Mouse (Mus musculus) liver, embryonic 14.5 days (tissue): ENCODE data around the gene Cyren. TPM values are rescaled to one million over a fixed set of nuclear protein-coding genes. Genes with fewer than 3 reads are reported as not detected.

Experiments
- ATAC-seq: fragments of 200-750 bp; cut with Nextera tagmentation; 2 replicates; pipeline ENCODE4 v1.8.0; 2017; ENCODE audit warnings: moderate number of reproducible peaks, mild to moderate bottlenecking, moderate library complexity; ENCODE audit not compliant: insufficient read depth
- DNase-seq, 3 experiments: peaks; one replicate each; pipeline ENCODE4 v3.0.0-alpha.2; 2012 to 2013; ENCODE audit warnings: low read depth in 3 of 3, low spot score in 3 of 3
- H3K27ac ChIP-seq: fragments of 300-500 bp; sonication (generic); 2 replicates; pipeline ENCODE4 v1.5.1; 2014; ENCODE audit warnings: moderate library complexity, mild to moderate bottlenecking, control low read depth, inconsistent platforms
- H3K27me3 ChIP-seq: fragments of 300-500 bp; sonication (generic); 2 replicates; pipeline ENCODE4 v1.6.1; 2014; ENCODE audit warnings: mild to moderate bottlenecking, low read length, moderate library complexity; ENCODE audit not compliant: control insufficient read depth, insufficient read depth
- H3K36me3 ChIP-seq: fragments of 300-500 bp; sonication (generic); replicated peaks from 2 replicates; pipeline ENCODE4 v1.6.1; 2014; ENCODE audit warnings: low read depth; ENCODE audit not compliant: control insufficient read depth, insufficient read depth
- H3K4me1 ChIP-seq, 2 experiments: fragments of 200-500 bp in 1 of 2; fragments of 300-500 bp in 1 of 2; sonication (generic) in 1 of 2; replicated peaks; 2 replicates each; pipeline ENCODE4 v1.6.1; 2012 to 2014; ENCODE audit warnings: antibody characterized with exemption in 1 of 2, inconsistent platforms in 1 of 2, low read length in 1 of 2; ENCODE audit not compliant: control insufficient read depth in 2 of 2, insufficient read depth in 2 of 2
- H3K4me2 ChIP-seq: fragments of 300-500 bp; sonication (generic); 2 replicates; pipeline ENCODE4 v1.6.1; 2014; ENCODE audit warnings: low read depth, mild to moderate bottlenecking, control low read depth, moderate library complexity
- H3K4me3 ChIP-seq, 2 experiments: fragments of 200-500 bp in 1 of 2; fragments of 300-500 bp in 1 of 2; sonication (generic) in 1 of 2; 2 replicates each; pipeline ENCODE4 v1.5.1; 2012 to 2014; ENCODE audit warnings: low read depth in 2 of 2, low read length in 2 of 2, mild to moderate bottlenecking in 2 of 2, control low read depth in 1 of 2, inconsistent platforms in 1 of 2, moderate library complexity in 1 of 2; ENCODE audit not compliant: insufficient read depth in 1 of 2
- H3K9ac ChIP-seq: fragments of 300-500 bp; sonication (generic); replicated peaks from 2 replicates; pipeline ENCODE4 v1.6.1; 2014; ENCODE audit warnings: mild to moderate bottlenecking, control low read depth, moderate library complexity
- H3K9me3 ChIP-seq: fragments of 300-500 bp; sonication (generic); 2 replicates; pipeline ENCODE4 v1.6.1; 2016; ENCODE audit warnings: low read length, mixed read lengths; ENCODE audit not compliant: control insufficient read depth
- CTCF ChIP-seq: IDR thresholded peaks from 2 replicates; pipeline ENCODE4 v1.5.1; 2016; ENCODE audit warnings: antibody characterized with exemption, low read depth, control low read depth
- EP300 ChIP-seq: IDR thresholded peaks from 2 replicates; pipeline ENCODE4 v1.6.1; 2016; ENCODE audit warnings: antibody characterized with exemption, low read depth
- WGBS: fragments of 180-500 bp; shearing (Covaris S2); extraction: QIAGEN DNeasy Blood & Tissue Kit; methylation state at CpG from one replicate; pipeline ENCODE4 v1.1.7; 2014; ENCODE audit not compliant: insufficient replicate concordance; 5-methylcytosine and 5-hydroxymethylcytosine counted together
- polyA plus RNA-seq, 2 experiments: library from polyadenylated mRNA; depleted of rRNA in 1 of 2; stranded (reverse) in 1 of 2; unstranded in 1 of 2; fragments of >200 nt; fragmentation: Nextera tagmentation in 1 of 2; extraction: Ambion mirVana in 1 of 2; gene quantifications; 2 replicates each; pipeline versions ENCODE4 v1.2.1 to v1.2.3; 2012 to 2014

Cyren gene
- polyA plus RNA-seq, 2 experiments = 4.2 to 7.2 TPM

DNA sequence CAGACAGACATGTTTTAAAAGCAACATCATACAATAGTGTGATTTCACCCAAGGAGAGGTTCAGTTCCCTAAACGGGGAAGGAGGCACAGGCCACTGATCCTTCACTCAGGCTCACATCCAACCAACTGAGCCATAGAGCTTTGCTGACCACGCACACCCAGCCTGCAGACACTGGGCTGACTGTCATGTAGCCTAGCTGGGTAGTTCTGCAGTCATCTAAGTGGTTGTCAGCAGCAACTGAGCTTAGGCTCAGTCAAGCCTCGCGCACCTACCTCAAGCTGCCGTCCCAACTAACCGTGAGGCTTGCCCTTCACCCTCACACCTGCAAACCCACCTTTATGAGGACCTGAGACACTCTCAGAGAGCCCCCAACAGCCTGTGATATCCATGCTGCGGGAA, 5.9 kb downstream of the Cyren start:
- ATAC-seq = no peak

DNA sequence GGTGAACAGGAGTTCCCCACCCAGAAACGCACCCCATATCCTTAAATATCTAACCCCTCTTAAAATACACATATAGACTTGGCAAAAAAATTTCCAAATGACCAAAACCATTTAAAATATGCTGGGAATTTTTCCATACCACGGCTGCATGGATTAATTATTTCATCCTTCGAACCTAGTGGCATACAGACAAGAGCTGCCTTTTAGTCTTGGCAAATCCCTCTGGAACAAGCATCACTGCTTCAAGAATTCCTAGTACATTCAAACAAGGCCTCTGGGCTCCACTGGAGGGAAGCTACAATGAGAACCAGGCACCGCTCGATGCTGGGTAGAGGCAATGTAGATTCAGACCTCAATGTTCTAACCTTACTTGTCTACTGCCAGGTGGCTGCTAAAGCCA, 7.1 kb downstream of the Cyren start:
- Histone ChIP-seq H3K9me3 (no peaks in the 10 kb centered on the region), H3K27me3 (no peaks in the 10 kb centered on the region), H3K9ac (no peak overlapping the region), H3K36me3 (no peaks in the 10 kb centered on the region; the same call in 1 of the 2 replicates), H3K4me3 (no peak overlapping the region), H3K27ac (no peak overlapping the region; the same call in 1 of the 2 replicates), H3K4me2 (no peak overlapping the region), H3K4me1 (peaks cover 48 to 59% of the 10 kb centered on the region in 2 experiments)
- no peak for ATAC-seq
- TF ChIP-seq CTCF = no peak
- TF ChIP-seq EP300 = no peak
- WGBS = 66% methylated on average over 5 of the region's 5 CpGs
- no peak for DNase-seq

More for the DNA sequence above, 5.9 kb downstream of the Cyren start:
- H3K9ac ChIP-seq = no peak overlapping the region
- H3K27me3 ChIP-seq = no peaks in the 10 kb centered on the region
- DNase-seq = no peak
- peak overlapping the region; percentile 34; the same call in 1 of the 2 replicates for H3K27ac ChIP-seq
- H3K4me2 ChIP-seq = no peak overlapping the region
- WGBS = 78% methylated on average over 7 of the region's 7 CpGs
- H3K36me3 ChIP-seq = no peaks in the 10 kb centered on the region; the same call in 1 of the 2 replicates
- TF ChIP-seq EP300 = no peak
- no peak for TF ChIP-seq CTCF
- no peaks in the 10 kb centered on the region for H3K9me3 ChIP-seq
- H3K4me3 ChIP-seq = no peak overlapping the region
- H3K4me1 ChIP-seq = peaks cover 55 to 64% of the 10 kb centered on the region in 2 experiments

DNA sequence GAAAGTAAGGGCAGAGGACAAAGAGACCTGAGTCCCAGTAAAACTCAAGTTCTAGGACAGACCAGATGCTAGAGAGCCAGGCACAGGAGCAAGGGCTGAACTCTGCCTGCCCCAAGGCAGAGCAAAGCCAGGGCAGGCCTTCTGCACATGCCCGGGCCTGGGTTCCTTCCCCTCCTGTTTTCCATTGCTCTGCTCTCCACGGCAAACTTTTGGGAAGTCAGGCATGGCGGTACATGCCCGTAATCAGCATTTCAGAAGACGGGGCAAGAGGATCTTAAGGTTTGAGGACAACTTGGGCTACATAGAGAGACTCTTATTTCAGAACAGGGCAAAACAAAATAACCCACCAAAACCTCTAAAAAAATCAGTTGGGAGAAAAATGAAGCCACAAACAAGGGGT, 7.7 kb downstream of the Cyren start:
- H3K36me3 ChIP-seq = no peaks in the 10 kb centered on the region; the same call in 1 of the 2 replicates
- TF ChIP-seq EP300 (no peak), CTCF (no peak)
- peak overlapping the region; percentile 80 for H3K27ac ChIP-seq
- DNase-seq = no peak
- peak overlapping the region; percentile 14 for H3K9ac ChIP-seq
- H3K4me1 ChIP-seq = peaks cover 48 to 59% of the 10 kb centered on the region in 2 experiments
- no peaks in the 10 kb centered on the region for H3K9me3 ChIP-seq
- no peak for ATAC-seq
- H3K4me2 ChIP-seq = peak overlapping the region; percentile 58
- no peaks in the 10 kb centered on the region for H3K27me3 ChIP-seq
- no peak overlapping the region for H3K4me3 ChIP-seq
- WGBS = 50% methylated on average over 5 of the region's 5 CpGs

DNA sequence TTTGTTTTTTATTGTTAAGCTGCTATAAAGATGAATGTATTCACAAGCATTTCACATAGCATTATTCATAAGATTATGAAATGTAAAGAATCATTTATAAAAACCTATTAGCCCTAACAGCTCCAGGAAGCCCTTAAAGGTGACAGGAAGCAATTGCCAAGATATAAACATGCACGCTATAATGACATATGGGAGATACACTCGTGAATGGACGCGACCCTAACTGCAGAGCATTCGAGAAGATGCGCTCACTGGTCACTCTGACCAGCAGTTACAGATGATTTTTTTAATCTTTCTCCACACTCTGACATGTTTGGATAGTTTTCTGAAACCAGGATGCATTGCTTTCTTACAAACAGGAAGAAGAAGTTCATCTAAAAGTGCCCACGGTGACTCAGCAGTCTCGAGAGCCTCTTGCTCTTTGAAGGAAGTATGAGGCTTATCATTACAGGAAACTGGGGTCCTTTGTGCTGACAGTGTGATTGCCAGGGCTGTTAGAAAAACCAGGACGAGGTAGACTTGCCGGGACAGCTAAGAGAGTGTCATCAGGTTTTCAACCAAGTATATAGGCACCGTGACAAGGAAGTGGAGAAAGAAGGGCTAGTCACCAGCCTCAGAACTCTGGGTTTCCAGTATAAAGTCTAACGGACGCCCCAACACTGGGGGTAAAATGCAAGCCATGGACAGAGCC, 8.5 kb downstream of the Cyren start:
- peak overlapping the region; percentile 58 for H3K4me2 ChIP-seq
- TF ChIP-seq CTCF (no peak), EP300 (peak; percentile 44; the same call in 1 of the 2 replicates)
- ATAC-seq (peak; percentile 64), DNase-seq (peak; percentile 76 to 80 (median 78))
- no peaks in the 10 kb centered on the region for H3K9me3 ChIP-seq
- 10% methylated on average over 13 of the region's 13 CpGs for WGBS
- no peaks in the 10 kb centered on the region; the same call in 1 of the 2 replicates for H3K36me3 ChIP-seq
- no peaks in the 10 kb centered on the region for H3K27me3 ChIP-seq
- H3K9ac ChIP-seq = peak overlapping the region; percentile 14
- peak overlapping the region; percentile 80 for H3K27ac ChIP-seq
- peaks cover 40 to 51% of the 10 kb centered on the region in 2 experiments for H3K4me1 ChIP-seq
- H3K4me3 ChIP-seq = peak overlapping the region; percentile 10 to 47

DNA sequence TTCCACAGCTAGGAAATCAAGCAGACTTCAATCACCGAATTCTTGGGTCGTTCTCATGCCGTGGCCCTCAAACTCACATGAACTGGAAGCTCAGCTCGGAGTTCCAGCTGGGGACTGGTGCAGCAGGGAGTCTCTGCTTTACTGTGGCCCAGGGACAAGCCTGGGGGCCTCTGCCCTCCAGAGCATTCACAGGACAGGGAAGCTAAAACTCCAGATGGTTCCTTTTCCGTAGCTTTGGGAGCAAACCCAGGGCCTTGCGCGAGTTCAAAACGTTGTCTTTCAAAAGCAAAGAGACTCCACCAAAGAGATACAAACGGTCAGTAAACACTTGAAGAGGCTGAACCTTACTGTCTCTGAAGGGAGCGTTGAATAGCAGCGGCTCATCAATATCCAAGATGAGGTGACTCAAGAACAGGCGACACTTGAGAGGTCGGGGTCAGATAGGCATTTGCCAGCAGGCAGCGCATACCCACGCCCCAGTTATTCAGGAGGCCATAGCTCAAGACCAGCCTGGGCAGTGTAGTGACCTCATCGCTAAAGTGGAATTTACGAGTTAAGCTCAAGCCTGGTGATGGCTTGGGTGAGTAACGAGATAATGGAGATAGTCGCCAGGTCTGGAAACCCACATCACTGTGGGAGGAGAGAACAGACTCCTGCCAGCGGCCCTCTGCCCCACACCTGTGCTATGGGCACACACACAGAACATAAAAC, 9.2 kb downstream of the Cyren start:
- DNase-seq (no peak), ATAC-seq (peak; percentile 25; the same call in 1 of the 2 replicates)
- no peaks in the 10 kb centered on the region for H3K9me3 ChIP-seq
- peak overlapping the region; percentile 58 for H3K4me2 ChIP-seq
- no peak for TF ChIP-seq EP300
- TF ChIP-seq CTCF = no peak
- H3K4me1 ChIP-seq = peaks cover 35 to 44% of the 10 kb centered on the region in 2 experiments
- H3K27me3 ChIP-seq = no peaks in the 10 kb centered on the region
- 47% methylated on average over 20 of the region's 20 CpGs for WGBS
- peak overlapping the region; percentile 14 for H3K9ac ChIP-seq
- H3K36me3 ChIP-seq = no peaks in the 10 kb centered on the region; the same call in 1 of the 2 replicates
- no peak overlapping the region; a peak in 1 of 4 replicates for H3K4me3 ChIP-seq
- peak overlapping the region; percentile 80 for H3K27ac ChIP-seq
